Mouse (Mus musculus) intestine, postnatal 0 days (tissue): ENCODE measurements around the gene Nkx2-3. TPM values are rescaled to one million over a fixed set of nuclear protein-coding genes. Genes with fewer than 3 reads are reported as not detected.
A peak's percentile ranks its signal among the peaks of the same experiment; 100 is the strongest.

Source experiments
- ATAC-seq: fragments of 200-750 bp; cut with Nextera tagmentation; 2 replicates; pipeline ENCODE4 v1.8.0; 2017; ENCODE audit warnings: mild to moderate bottlenecking, moderate TSS enrichment, moderate library complexity
- H3K27ac ChIP-seq: fragments of 300-500 bp; sonication (generic); 2 replicates; pipeline ENCODE4 v1.5.1; 2014; ENCODE audit warnings: mild to moderate bottlenecking, low read depth, low read length, moderate library complexity
- H3K27me3 ChIP-seq: fragments of 300-500 bp; sonication (generic); replicated peaks from 2 replicates; pipeline ENCODE4 v1.6.1; 2014; ENCODE audit warnings: low read length, mixed read lengths; ENCODE audit not compliant: control insufficient read depth, insufficient read depth
- H3K36me3 ChIP-seq: fragments of 300-500 bp; sonication (generic); 2 replicates; pipeline ENCODE4 v1.6.1; 2014; ENCODE audit warnings: mild to moderate bottlenecking, moderate library complexity; ENCODE audit not compliant: control insufficient read depth, insufficient read depth
- H3K4me1 ChIP-seq: fragments of 300-500 bp; sonication (generic); replicated peaks from 2 replicates; pipeline ENCODE4 v1.6.1; 2014; ENCODE audit warnings: antibody characterized with exemption, low read length, mixed read lengths; ENCODE audit not compliant: control insufficient read depth, insufficient read depth
- H3K4me2 ChIP-seq: fragments of 300-500 bp; sonication (generic); replicated peaks from 2 replicates; pipeline ENCODE4 v1.6.1; 2014; ENCODE audit warnings: low read depth, mild to moderate bottlenecking, moderate library complexity
- H3K4me3 ChIP-seq: fragments of 300-500 bp; sonication (generic); 2 replicates; pipeline ENCODE4 v1.5.1; 2014; ENCODE audit warnings: low read depth, low read length
- H3K9ac ChIP-seq: fragments of 300-500 bp; sonication (generic); 2 replicates; pipeline ENCODE4 v1.6.1; 2014; ENCODE audit warnings: mild to moderate bottlenecking, low read depth, low read length
- H3K9me3 ChIP-seq: fragments of 300-500 bp; sonication (generic); 2 replicates; pipeline ENCODE4 v1.6.1; 2016; ENCODE audit warnings: mixed run types; ENCODE audit not compliant: control insufficient read depth
- CTCF ChIP-seq: sonication (generic); IDR thresholded peaks from 2 replicates; pipeline ENCODE4 v1.5.1; 2016; ENCODE audit warnings: low read depth, mild to moderate bottlenecking, control low read depth, antibody characterized with exemption, moderate library complexity
- WGBS: fragments of 180-500 bp; shearing (Covaris S2); extraction: QIAGEN DNeasy Blood & Tissue Kit; methylation state at CpG from one replicate; pipeline ENCODE4 v1.1.7; 2014; 5-methylcytosine and 5-hydroxymethylcytosine counted together
- microRNA-seq: library from miRNA; unstranded; fragments of <30 nt; microRNA quantifications from one replicate; pipeline ENCODE4, GENCODE M21; 2016
- polyA plus RNA-seq: library from polyadenylated mRNA; unstranded; fragments of >200 nt; fragmentation: Nextera tagmentation; extraction: Ambion mirVana; gene quantifications from 2 replicates; pipeline ENCODE4 v1.2.1, GENCODE M21; 2015

Nkx2-3 gene
- polyA plus RNA-seq, 1 experiment from 2014 or later, result 54.3 TPM

DNA sequence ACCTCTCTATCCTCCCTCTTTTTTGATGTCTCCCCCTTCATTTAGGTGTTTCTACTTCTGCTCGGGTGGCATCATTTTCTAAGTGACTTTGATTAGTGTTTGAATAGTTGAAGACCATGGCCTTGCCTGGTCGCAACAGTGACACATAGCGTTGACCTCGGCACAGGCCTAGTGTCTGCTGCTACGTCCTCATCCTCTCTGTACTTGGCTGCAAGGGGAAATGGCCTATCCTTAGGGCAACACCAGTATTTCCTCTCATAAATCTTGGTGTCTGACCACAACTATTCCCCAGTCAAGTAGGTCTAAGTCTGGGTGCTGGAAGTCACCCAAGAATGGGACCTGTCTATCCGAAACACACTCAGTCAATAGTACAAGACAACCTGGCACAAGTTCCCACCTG is 47.5 kb downstream of the Nkx2-3 start:
- TF ChIP-seq CTCF, result no peak
- Histone ChIP-seq H3K9me3 (no peaks in the 10 kb centered on the region), H3K36me3 (peaks cover 20% of the 10 kb centered on the region), H3K27ac (no peak overlapping the region), H3K27me3 (no peaks in the 10 kb centered on the region), H3K4me1 (no peaks in the 10 kb centered on the region), H3K9ac (no peak overlapping the region), H3K4me3 (no peak overlapping the region), H3K4me2 (no peak overlapping the region)
- no peak for ATAC-seq
- 81% methylated on average over 6 of the region's 6 CpGs for WGBS

- TF ChIP-seq CTCF, result no peak
- Histone ChIP-seq H3K9ac (no peak overlapping the region), H3K36me3 (peaks cover 30% of the 10 kb centered on the region), H3K9me3 (no peaks in the 10 kb centered on the region), H3K4me2 (no peak overlapping the region), H3K4me3 (no peak overlapping the region), H3K27ac (no peak overlapping the region), H3K27me3 (no peaks in the 10 kb centered on the region), H3K4me1 (no peaks in the 10 kb centered on the region)
- no peak for ATAC-seq
- WGBS, result 82% methylated on average over 9 of the region's 9 CpGs
Observed at GRCm38 (mm10) chr19:43660774-43661173, 48.6 kb downstream of the Nkx2-3 start.

DNA sequence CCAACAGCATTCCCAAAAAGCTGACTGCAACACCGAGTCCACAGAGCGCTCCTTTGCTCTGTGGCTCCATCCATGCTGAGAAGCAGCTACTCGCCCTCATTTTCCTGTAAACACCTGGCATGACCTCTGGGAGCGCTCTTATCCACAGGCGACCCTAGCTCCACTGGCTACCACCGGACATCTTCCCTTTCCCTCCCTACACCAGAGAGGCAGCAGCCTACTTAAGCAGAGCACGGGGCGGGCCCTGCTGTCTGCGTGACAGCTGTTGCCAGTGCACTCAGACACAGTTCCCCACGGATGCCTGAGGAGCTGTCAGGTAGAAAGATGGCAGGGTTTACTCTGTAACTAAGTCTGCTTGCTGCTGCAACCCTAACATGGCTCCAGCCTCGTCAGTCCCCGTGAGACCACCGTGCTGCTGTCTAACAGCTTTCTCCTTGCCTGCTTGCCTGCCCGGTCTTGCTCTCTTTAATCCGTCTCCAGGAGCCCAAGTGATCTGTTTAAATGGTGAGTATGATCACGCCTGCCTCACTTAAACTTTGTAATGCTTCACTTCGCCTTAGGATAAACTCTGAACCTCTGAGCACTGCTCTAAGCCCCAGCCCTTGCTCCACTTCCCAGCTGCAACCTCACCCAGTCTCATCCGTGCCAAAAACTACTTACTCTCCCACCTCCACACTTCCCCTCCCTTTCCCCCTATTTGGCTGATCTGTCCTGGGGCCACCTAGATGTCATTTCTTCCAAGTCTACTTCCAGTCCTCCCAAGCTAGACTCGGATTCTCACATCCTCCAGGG is 50.2 kb downstream of the Nkx2-3 start:
- Histone ChIP-seq H3K36me3 (peaks cover 38% of the 10 kb centered on the region), H3K4me2 (no peak overlapping the region), H3K9ac (no peak overlapping the region), H3K9me3 (no peaks in the 10 kb centered on the region), H3K4me1 (no peaks in the 10 kb centered on the region), H3K27ac (no peak overlapping the region), H3K4me3 (no peak overlapping the region), H3K27me3 (no peaks in the 10 kb centered on the region)
- WGBS, result 46% methylated on average over 19 of the region's 19 CpGs
- peak; percentile 52 for ATAC-seq
- peak; percentile 69 for TF ChIP-seq CTCF

- no peak for ATAC-seq
- H3K9me3 ChIP-seq, result no peaks in the 10 kb centered on the region
- no peak for TF ChIP-seq CTCF
Observed at GRCm38 (mm10) chr19:43663471-43663870, 51.3 kb downstream of the Nkx2-3 start.

More at GRCm38 (mm10) chr19:43663471-43663870, 51.3 kb downstream of the Nkx2-3 start:
- Histone ChIP-seq H3K27ac (no peak overlapping the region), H3K36me3 (peaks cover 38% of the 10 kb centered on the region), H3K4me2 (no peak overlapping the region), H3K4me1 (no peaks in the 10 kb centered on the region), H3K4me3 (no peak overlapping the region), H3K27me3 (no peaks in the 10 kb centered on the region), H3K9ac (no peak overlapping the region)
- WGBS, result 76% methylated on average over 8 of the region's 8 CpGs

Small RNA genes lying within 50 kb of the gene (microRNA-seq; reads per million reads assigned to microRNA genes)
- gene Gm22646, result not detected

Other genes with a start within 250 kb of the Nkx2-3 start
- 3.3 and 4.7 TPM in 2 replicates for gene Hpse2, start 224.0 kb upstream of the Nkx2-3 start, polyA plus RNA-seq
- gene Cnnm1, start 171.9 kb upstream of the Nkx2-3 start, polyA plus RNA-seq, result 5.4 and 5.5 TPM in 2 replicates
- gene Got1, start 87.7 kb upstream of the Nkx2-3 start, polyA plus RNA-seq, result 82.3 and 85.0 TPM in 2 replicates
- 20.6 and 20.7 TPM in 2 replicates for gene Slc25a28, start 62.6 kb downstream of the Nkx2-3 start, polyA plus RNA-seq
- 61.5 and 65.2 TPM in 2 replicates for gene Entpd7, start 77.3 kb downstream of the Nkx2-3 start, polyA plus RNA-seq
- gene Cutc, start 140.7 kb downstream of the Nkx2-3 start, polyA plus RNA-seq, result 21.2 and 23.2 TPM in 2 replicates
- gene Cox15, start 140.7 kb downstream of the Nkx2-3 start, polyA plus RNA-seq, result 15.3 and 16.8 TPM in 2 replicates
- gene Abcc2, start 169.9 kb downstream of the Nkx2-3 start, polyA plus RNA-seq, result 90.5 and 129 TPM in 2 replicates